ENCODE assay signal across 8 mouse cellular contexts in the genomic region with DNA sequence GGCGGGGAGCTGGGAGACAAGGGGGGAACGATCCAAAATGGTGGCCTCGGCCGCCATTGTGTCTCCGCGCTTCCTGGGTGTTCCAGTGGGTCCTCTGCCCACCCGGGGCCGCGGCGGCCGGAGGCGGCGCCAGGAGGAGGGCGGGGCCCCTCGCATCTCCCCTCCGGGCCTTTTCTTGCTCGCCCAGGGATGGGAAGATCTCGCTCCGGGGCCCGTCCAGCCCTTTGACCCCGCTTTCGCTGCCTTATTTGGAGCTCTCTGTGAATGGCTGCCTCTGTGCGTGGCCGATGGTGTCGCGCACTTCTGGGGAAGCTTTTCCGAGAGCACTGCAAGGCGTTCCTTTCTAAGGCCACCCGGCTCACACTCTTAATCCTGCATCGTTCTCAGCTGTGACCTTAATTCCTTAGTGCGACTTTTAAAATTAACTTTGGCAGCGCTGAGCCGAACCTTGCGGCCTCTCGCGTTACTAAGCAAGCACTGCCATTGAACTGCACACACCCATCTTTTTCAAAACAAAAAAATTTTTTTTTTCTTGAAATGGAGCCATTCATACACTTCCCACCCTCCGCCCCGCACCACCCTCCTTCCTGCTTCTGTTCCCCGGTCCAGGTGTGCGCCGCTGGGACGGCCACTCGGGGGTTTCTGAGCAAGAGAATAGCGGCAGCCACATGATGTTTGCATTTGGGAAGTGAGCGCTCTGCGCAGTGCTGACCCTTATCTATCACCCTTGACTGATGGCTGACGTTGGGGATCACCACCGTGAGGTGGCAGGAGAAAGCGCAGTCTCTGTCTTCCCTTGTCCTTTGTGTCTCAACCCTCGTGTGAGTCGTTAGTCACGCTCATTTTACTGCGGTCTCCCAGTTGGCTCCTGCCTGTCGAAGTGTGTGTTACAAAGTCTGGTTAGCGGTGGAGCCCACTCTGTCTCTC. TPM values are rescaled to one million over a fixed set of nuclear protein-coding genes. Genes with fewer than 3 reads are reported as not detected.
A peak's percentile ranks its signal among the peaks of the same experiment; 100 is the strongest.
DNase-seq lines count a peak whose midpoint lies in the region; ATAC-seq and TF ChIP-seq lines count a peak whose summit lies in the region.

No protein-coding gene starts in this region.

- H3K9me3 ChIP-seq in heart, embryonic 14.5 days (ENCODE audit: control insufficient read depth, low read length), result no peaks in the 10 kb centered on the region
- H3K9me3 ChIP-seq in lung, postnatal 0 days (ENCODE audit: low read length), result no peaks in the 10 kb centered on the region

- TF ChIP-seq CTCF in Patski (IDR thresholded peaks at IDR 0.05), result no peak
- peak; percentile 45 for TF ChIP-seq CTCF in lung, postnatal 0 days (IDR thresholded peaks at IDR 0.05)

- CTCF ChIA-PET in Patski (lab: Charles Lee), result interaction anchor here (0.8 to 20.7 kb wide), 4 partner anchors 9 to 71 kb away, joined by 3 to 239 read pairs (median 30); a partner anchor contains a TSS

- TF ChIP-seq EP300 in lung, postnatal 0 days (IDR thresholded peaks at IDR 0.05), result no peak

- H3K27me3 ChIP-seq in Patski, result no peaks in the 10 kb centered on the region
- H3K27me3 ChIP-seq in heart, embryonic 14.5 days (ENCODE audit: control insufficient read depth, insufficient read depth, low read length), result no peaks in the 10 kb centered on the region
- H3K27me3 ChIP-seq in lung, postnatal 0 days (replicated peaks; ENCODE audit: insufficient read depth, low read length), result no peaks in the 10 kb centered on the region

- peak overlapping the region; percentile 95 for H3K4me3 ChIP-seq in heart, embryonic 14.5 days (ENCODE audit: control insufficient read depth in 1 of 2, insufficient read depth in 1 of 2, low read depth in 1 of 2, low read length in 2 of 2)
- peak overlapping the region; percentile 91 for H3K4me3 ChIP-seq in lung, postnatal 0 days (ENCODE audit: low read depth, low read length)

- H3K36me3 ChIP-seq in heart, embryonic 14.5 days (ENCODE audit: control insufficient read depth, insufficient read depth, low read length), result peaks cover 56% of the 10 kb centered on the region
- H3K36me3 ChIP-seq in lung, postnatal 0 days (ENCODE audit: insufficient read depth, low read length), result peaks cover 28% of the 10 kb centered on the region; the same call in 1 of the 2 replicates

- in situ Hi-C loops in Patski (cut with MboI; ENCODE audit: low pct_unique_long_range_greater_than_20kb), result loop anchor here (10.0 kb wide), 1 partner anchor 397 kb away; no protein-coding TSS in a partner anchor

- H3K4me1 ChIP-seq in heart, embryonic 14.5 days (ENCODE audit: control insufficient read depth in 2 of 2, insufficient read depth in 2 of 2, low read length in 2 of 2), result peaks cover 17 to 48% of the 10 kb centered on the region in 2 experiments
- H3K4me1 ChIP-seq in lung, postnatal 0 days (ENCODE audit: insufficient read depth, low read depth, low read length), result peaks cover 21% of the 10 kb centered on the region

- peak overlapping the region; percentile 100 for H3K9ac ChIP-seq in heart, embryonic 14.5 days (ENCODE audit: low read length)
- peak overlapping the region; percentile 99 for H3K9ac ChIP-seq in lung, postnatal 0 days (replicated peaks; ENCODE audit: low read depth)

- H3K27ac ChIP-seq in heart, embryonic 14.5 days (replicated peaks in 1 of 2; ENCODE audit: control insufficient read depth in 1 of 2, insufficient read depth in 1 of 2, low read depth in 2 of 2, low read length in 2 of 2), result peak overlapping the region; percentile 96 to 98
- peak overlapping the region; percentile 100 for H3K27ac ChIP-seq in lung, postnatal 0 days (ENCODE audit: low read length)

- peak; percentile 26 for ATAC-seq in Patski
- ATAC-seq in heart, embryonic 14.5 days (ENCODE audit: insufficient number of reproducible peaks, insufficient read depth, low FRiP score, low read depth), result peak; percentile 33; the same call in 1 of the 2 replicates
- peak; percentile 43 for ATAC-seq in lung, postnatal 0 days

- DNase-seq in CD8-positive naive resting alpha-beta T cell, adult 2 months (ENCODE audit: low read depth in 2 of 2, low spot score in 2 of 2), result peak; percentile 39 to 56
- DNase-seq in Patski (ENCODE audit: low read depth, low spot score), result no peak
- peak; percentile 51 for DNase-seq in embryo, embryonic 11.5 days (ENCODE audit: low read depth, low spot score)
- peak; percentile 88 for DNase-seq in kidney, postnatal 14 days
- peak; percentile 84 for DNase-seq in lung, postnatal 0 days (ENCODE audit: low spot score)
- DNase-seq in retina, adult 2 months (ENCODE audit: low read depth, low spot score), result peak; percentile 72
- no peak for DNase-seq in urinary bladder, postnatal 10 days (ENCODE audit: low spot score)

- POLR2A ChIA-PET in Patski (lab: Charles Lee), result interaction anchor here (0.7 to 4.0 kb wide), 8 partner anchors 9 to 116 kb away, joined by 3 to 21 read pairs (median 4); a partner anchor contains a TSS

- H3K4me2 ChIP-seq in heart, embryonic 14.5 days (ENCODE audit: low read length), result peak overlapping the region; percentile 88
- H3K4me2 ChIP-seq in lung, postnatal 0 days (replicated peaks; ENCODE audit: low read depth, low read length), result peak overlapping the region; percentile 81

- WGBS in heart, embryonic 14.5 days, result under 1% methylated on average over 53 of the region's 55 CpGs
- under 1% methylated on average over 49 of the region's 55 CpGs for WGBS in lung, postnatal 0 days

RNA-seq across cellular contexts. Expression of a gene that starts 0.7 kb away (rescaled TPM):
- polyA plus RNA-seq in Patski (2021), result 321 TPM
- 237 and 246 TPM in 2 replicates for polyA plus RNA-seq in heart, embryonic 14.5 days (2014; fragmentation: Nextera tagmentation; extraction: Ambion mirVana)
- polyA plus RNA-seq in lung, postnatal 0 days (2015; fragmentation: Nextera tagmentation; extraction: Ambion mirVana), result 161 and 170 TPM in 2 replicates

RNA-seq across cellular contexts. Expression of a gene that starts 6.7 kb away (rescaled TPM):
- 32.8 TPM for polyA plus RNA-seq in Patski (2021)
- 3.1 and 4.2 TPM in 2 replicates for polyA plus RNA-seq in heart, embryonic 14.5 days (2014; fragmentation: Nextera tagmentation; extraction: Ambion mirVana)
- polyA plus RNA-seq in lung, postnatal 0 days (2015; fragmentation: Nextera tagmentation; extraction: Ambion mirVana), result 11.2 and 12.2 TPM in 2 replicates

RNA-seq across cellular contexts. Expression of a gene that starts 8.8 kb away (rescaled TPM):
- 3.7 TPM for polyA plus RNA-seq in Patski (2021)
- polyA plus RNA-seq in heart, embryonic 14.5 days (2014; fragmentation: Nextera tagmentation; extraction: Ambion mirVana), result 10.7 and 14.3 TPM in 2 replicates
- 4.7 and 6.1 TPM in 2 replicates for polyA plus RNA-seq in lung, postnatal 0 days (2015; fragmentation: Nextera tagmentation; extraction: Ambion mirVana)

RNA-seq across cellular contexts. Expression of a gene that starts 20.3 kb away (rescaled TPM):
- polyA plus RNA-seq in Patski (2021), result 112 TPM
- polyA plus RNA-seq in heart, embryonic 14.5 days (2014; fragmentation: Nextera tagmentation; extraction: Ambion mirVana), result 52.4 and 59.8 TPM in 2 replicates
- 530 and 579 TPM in 2 replicates for polyA plus RNA-seq in lung, postnatal 0 days (2015; fragmentation: Nextera tagmentation; extraction: Ambion mirVana)

RNA-seq across cellular contexts. Expression of a gene that starts 21.6 kb away (rescaled TPM):
- polyA plus RNA-seq in Patski (2021), result 0.54 TPM
- polyA plus RNA-seq in heart, embryonic 14.5 days (2014; fragmentation: Nextera tagmentation; extraction: Ambion mirVana), result 0.69 TPM in 1 of 2 replicates, not detected in the other
- polyA plus RNA-seq in lung, postnatal 0 days (2015; fragmentation: Nextera tagmentation; extraction: Ambion mirVana), result 0.60 TPM in 1 of 2 replicates, not detected in the other

Comparison
In these comparisons a context has a peak if more than half of its experiments do, and no peak if none do; other contexts are left out.
1. DNase-seq: peak in CD8-positive naive resting alpha-beta T cell, adult 2 months (2 of 2), embryo, embryonic 11.5 days (single experiment), kidney, postnatal 14 days (single experiment), lung, postnatal 0 days (single experiment) and retina, adult 2 months (single experiment); none in Patski (single experiment) and urinary bladder, postnatal 10 days (single experiment).
2. Peak in every context shown above with its lines, with median percentiles within 50 percentile points of each other: ATAC-seq.